Mouse (Mus musculus): ENCODE measurements around the gene Cdh5. TPM values are rescaled to one million over a fixed set of nuclear protein-coding genes. Genes with fewer than 3 reads are reported as not detected.

Cdh5 gene
- polyA plus RNA-seq (2017; shearing (Covaris generic)): under 1 TPM; 0.06 to 0.19 TPM

GRCm38 (mm10) chr8:104101415-104101814 lies at the start of gene Cdh5:
Gene Cdh5, plus strand, starts transcription at chr8:104101625.

GRCm38 (mm10) chr8:104170118-104171049 lies 69.0 kb downstream of the Cdh5 start, which contains the start of gene Bean1:
Gene Bean1, plus strand, starts transcription at chr8:104170442.

Other genes starting within 250 kb of the Cdh5 start
- gene Bean1, start 68.8 kb downstream of the Cdh5 start, polyA plus RNA-seq (2017; shearing (Covaris generic)): under 1 TPM in 1 of 2 experiments, not detected in 1; 0.34 TPM
- gene Tk2, start 146.9 kb downstream of the Cdh5 start, polyA plus RNA-seq (2017; shearing (Covaris generic)): 10 to 100 TPM; 61.4 to 69.4 TPM
- 100 to 1,000 TPM in 1 of 2 experiments, 10 to 100 TPM in 1; 85.6 to 108 TPM for gene Cklf, start 149.2 kb downstream of the Cdh5 start, polyA plus RNA-seq (2017; shearing (Covaris generic))
- gene Cmtm2a, start 191.6 kb downstream of the Cdh5 start, polyA plus RNA-seq (2017; shearing (Covaris generic)): under 1 TPM in 1 of 2 experiments, not detected in 1; 0.48 TPM
- not detected for gene Gm45711, start 208.5 kb downstream of the Cdh5 start, polyA plus RNA-seq (2017; shearing (Covaris generic))
- under 1 TPM in 1 of 2 experiments, not detected in 1; 0.31 TPM for gene Cmtm1, start 208.5 kb downstream of the Cdh5 start, polyA plus RNA-seq (2017; shearing (Covaris generic))
- not detected for gene Gm11020, start 219.9 kb downstream of the Cdh5 start, polyA plus RNA-seq (2017; shearing (Covaris generic))
- gene Cmtm2b, start 220.6 kb downstream of the Cdh5 start, polyA plus RNA-seq (2017; shearing (Covaris generic)): not detected
- 10 to 100 TPM; 20.2 to 24.7 TPM for gene Cmtm3, start 237.8 kb downstream of the Cdh5 start, polyA plus RNA-seq (2017; shearing (Covaris generic))

Data from activated CD4-positive, CD25-positive, alpha-beta regulatory T cell (primary cell).